Mouse (Mus musculus) thymus, adult 2 months (tissue): ENCODE data around the gene Pitpnm3.

ENCODE experiments used
- CTCF ChIP-seq: fragments of 200-500 bp; IDR thresholded peaks from 2 replicates; pipeline ENCODE4 v1.5.1; 2012; ENCODE audit warnings: mild to moderate bottlenecking, control low read depth, low read length, moderate library complexity, borderline replicate concordance; ENCODE audit not compliant: control insufficient read depth, poor library complexity, insufficient read depth; ENCODE audit errors: extremely low read depth
- POLR2A ChIP-seq: fragments of 200-500 bp; IDR thresholded peaks from 2 replicates; pipeline ENCODE4 v1.6.1; 2012; ENCODE audit warnings: mild to moderate bottlenecking, low read length, control low read depth, moderate library complexity; ENCODE audit not compliant: control insufficient read depth, poor library complexity, insufficient read depth; ENCODE audit errors: extremely low read depth

DNA sequence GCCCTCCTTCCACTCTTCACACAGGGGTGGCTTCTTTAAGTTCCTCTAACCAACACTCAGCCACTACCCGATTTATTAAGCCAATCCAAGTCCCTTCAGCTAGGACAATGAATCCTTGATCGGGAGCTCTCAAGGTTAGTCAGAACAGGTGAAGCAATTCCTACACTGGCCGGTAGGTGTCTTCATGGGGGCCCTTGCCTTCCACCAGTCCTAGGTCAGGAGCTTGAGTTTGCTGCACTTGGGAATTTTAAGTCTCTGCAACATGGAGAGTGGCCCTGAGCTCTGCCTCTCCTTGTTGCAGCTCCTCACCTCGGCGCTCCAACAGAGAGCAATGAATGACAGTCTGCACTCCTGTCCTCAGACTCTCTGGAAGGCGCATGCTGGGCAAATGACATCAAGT, 69.2 kb downstream of the Pitpnm3 start:
- TF ChIP-seq CTCF (peak; percentile 39; the same call in 1 of the 2 replicates), POLR2A (no peak)
